Mouse (Mus musculus) left cerebral cortex, postnatal 36 days (tissue): Measurements from ENCODE around the gene Scgb2b11. TPM values are rescaled to one million over a fixed set of nuclear protein-coding genes. Genes with fewer than 3 reads are reported as not detected.
"Not testable (repeated sequence)": the region's sequence is repeated elsewhere in the genome, so short reads cannot be mapped to it uniquely, and the experiment has no call there.

Experiments
- DNase-seq, 2 experiments: peaks; one replicate each; pipeline ENCODE4 v3.0.0; 2021 to 2022; ENCODE audit warnings: low spot score in 2 of 2, mixed read lengths in 1 of 2
- intact Hi-C: fragments of 180-260 bp; cut with DNase I; formaldehyde crosslinking; loops from one replicate; pipeline ENCODE4 v1.15.1; 2025
- total RNA-seq, 2 experiments: library from RNA; stranded (reverse); gene quantifications; 2 replicates each; pipeline ENCODE4 v1.2.3; 2021

The Scgb2b11 gene
- total RNA-seq: not detected

GRCm38 (mm10) chr7:32211045-32211444 is at the start of gene Scgb2b11:
TSS of gene Scgb2b11 (minus strand) at chr7:32211145.
- intact Hi-C loops, DNase-seq: not testable (repeated sequence)

- intact Hi-C loops, DNase-seq: not testable (repeated sequence)
Observed at GRCm38 (mm10) chr7:32222540-32222939, 11.6 kb upstream of the Scgb2b11 start, which contains the start of gene Scgb1b11. TSS of gene Scgb1b11 (plus strand) at chr7:32222840.

Other genes with a start within 250 kb of the Scgb2b11 start
- gene Scgb1b10, start 110.3 kb downstream of the Scgb2b11 start, total RNA-seq: not detected
- not detected for gene Scgb1b11, start 11.7 kb upstream of the Scgb2b11 start, total RNA-seq
- gene Scgb2b12, start 116.1 kb upstream of the Scgb2b11 start, total RNA-seq: not detected
- not detected for gene Scgb1b12, start 123.0 kb upstream of the Scgb2b11 start, total RNA-seq
- gene Scgb1b29, start 230.4 kb upstream of the Scgb2b11 start, total RNA-seq: not detected